Mouse (Mus musculus): ENCODE measurements around the gene Fhl3.

DNA sequence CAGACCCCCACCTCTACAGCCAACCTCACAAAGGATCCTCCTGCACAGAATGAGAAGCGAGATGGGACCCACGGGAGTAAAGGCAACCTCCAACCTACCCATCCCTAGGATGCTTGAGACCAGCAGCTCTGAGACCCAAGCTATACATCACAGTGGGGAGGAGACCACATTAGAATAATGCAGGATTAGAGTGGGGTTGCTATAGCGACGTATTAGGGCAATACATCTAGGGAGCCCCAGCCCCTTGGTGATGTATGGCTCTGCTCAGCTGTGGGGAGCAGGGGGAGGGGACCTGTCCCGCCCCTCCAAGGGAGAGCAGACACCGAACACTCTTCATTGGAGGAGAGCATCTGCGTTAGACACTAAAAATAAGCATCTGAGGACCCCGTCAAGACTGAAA lies 32.4 kb upstream of the Fhl3 start:
- TF ChIP-seq CTCF (conservative IDR thresholded peaks at IDR 0.05; ENCODE audit: low read length) (no peak), POU5F1 (IDR thresholded peaks at IDR 0.05; ENCODE audit: borderline replicate concordance, low read length) (no peak), NANOG (IDR thresholded peaks at IDR 0.05; ENCODE audit: borderline replicate concordance, low read length) (no peak)
